In genomic region chr16:26876885-26877284, GRCm38 (mm10) we compare ENCODE assay signal across 26 mouse cellular contexts.
"Had no signal": no experiment of that assay in that cellular context is flagged by ENCODE, and none has a peak within 500 bp of the region (broad histone marks: within the 10 kb centered on the region; RNA-seq: fewer than 3 reads in every experiment).

No protein-coding gene starts in this region.

- H3K4me3 ChIP-seq: gastrocnemius, adult 2 months; heart, embryonic 10.5 days; heart, embryonic 12.5 days; hindbrain, embryonic 10.5 days; hindbrain, embryonic 13.5 days; hindbrain, embryonic 15.5 days; kidney, embryonic 15.5 days; left cerebral cortex, adult 2 months; limb, embryonic 10.5 days; limb, embryonic 12.5 days had no signal

- H3K4me2 ChIP-seq: heart, embryonic 12.5 days; hindbrain, embryonic 13.5 days; hindbrain, embryonic 15.5 days; kidney, embryonic 15.5 days; limb, embryonic 12.5 days; liver, embryonic 11.5 days had no signal

- ATAC-seq: hindbrain, postnatal 0 days; intestine, embryonic 16.5 days had no signal

- DNase-seq: gastrocnemius, adult 2 months; gastrocnemius, postnatal 10 days; gastrocnemius, postnatal 25 days; heart, adult 18-20 months; heart, postnatal 10 days; heart, postnatal 4 days; kidney, adult 11 months; kidney, adult 2 months; kidney, adult 9 months; kidney, postnatal 14 days; kidney, postnatal 36 days; layer of hippocampus, postnatal 36 days; liver had no signal

- H3K9me3 ChIP-seq: heart, embryonic 10.5 days; hindbrain, embryonic 10.5 days; hindbrain, embryonic 13.5 days; hindbrain, embryonic 15.5 days; kidney, embryonic 15.5 days; limb, embryonic 10.5 days; limb, embryonic 12.5 days had no signal

- H3K27me3 ChIP-seq: heart, embryonic 12.5 days; hindbrain, embryonic 13.5 days; hindbrain, embryonic 15.5 days; kidney, embryonic 15.5 days; limb, embryonic 12.5 days had no signal

- H3K4me1 ChIP-seq: heart, embryonic 10.5 days; heart, embryonic 12.5 days; hindbrain, embryonic 10.5 days; hindbrain, embryonic 13.5 days; hindbrain, embryonic 15.5 days; kidney, embryonic 15.5 days; limb, embryonic 10.5 days; limb, embryonic 12.5 days had no signal

- H3K27ac ChIP-seq: gastrocnemius, adult 2 months; heart, embryonic 10.5 days; hindbrain, embryonic 10.5 days; hindbrain, embryonic 13.5 days; hindbrain, embryonic 15.5 days; hindbrain, postnatal 0 days; kidney, embryonic 15.5 days; kidney, postnatal 0 days; left cerebral cortex, adult 2 months; limb, embryonic 10.5 days; limb, embryonic 12.5 days had no signal

- H3K9ac ChIP-seq: heart, embryonic 12.5 days; hindbrain, embryonic 13.5 days; hindbrain, embryonic 15.5 days; kidney, embryonic 15.5 days; limb, embryonic 12.5 days had no signal

- H3K36me3 ChIP-seq: heart, embryonic 10.5 days; heart, embryonic 12.5 days; hindbrain, embryonic 10.5 days; hindbrain, embryonic 13.5 days; hindbrain, embryonic 15.5 days; kidney, embryonic 15.5 days; limb, embryonic 10.5 days; limb, embryonic 12.5 days had no signal
